Mouse (Mus musculus): ENCODE measurements at regions not wholly inside any gene's neighbourhood (a gene's known extent, or its start where the extent isn't known, plus 50 kb on each side); places are given as distances from the start of the nearest gene placed in this dataset.

DNA sequence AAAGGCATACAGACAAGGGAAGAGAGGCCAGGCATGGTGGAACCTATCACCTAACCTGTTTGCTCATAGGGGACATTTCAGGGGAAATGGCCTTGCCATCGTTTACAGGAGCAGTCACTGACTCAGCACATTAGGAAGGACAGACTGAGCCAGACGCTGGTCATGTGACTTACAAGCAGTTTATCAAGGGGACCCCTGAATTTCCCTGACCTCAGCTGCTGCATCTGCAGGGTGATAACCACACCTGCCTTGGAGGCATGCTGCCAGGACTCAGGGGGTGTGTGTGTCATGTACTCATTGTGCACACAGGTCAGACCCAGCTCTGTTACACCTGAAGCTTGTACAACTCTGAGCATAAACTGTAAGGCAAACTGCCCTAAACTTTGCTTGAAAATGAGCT, 109.6 kb upstream of the 1700066M21Rik start:
- no peaks in the 10 kb centered on the region for H3K36me3 ChIP-seq (ENCODE audit: control insufficient read depth in 1 of 2, insufficient read depth in 2 of 2, low read length in 2 of 2)
- H3K9ac ChIP-seq (ENCODE audit: control insufficient read depth, low read depth, low read length, poor library complexity, severe bottlenecking), result no peak overlapping the region
- H3K4me3 ChIP-seq (ENCODE audit: control insufficient read depth in 1 of 2, insufficient read depth in 1 of 2, low read depth in 2 of 2, low read length in 2 of 2), result no peak overlapping the region
- DNase-seq (ENCODE audit: low read depth, low spot score), result peak; percentile 6
- TF ChIP-seq POLR2A (IDR thresholded peaks at IDR 0.05; ENCODE audit: control insufficient read depth in 1 of 2, insufficient read depth in 1 of 2, low read depth in 1 of 2, low read length in 2 of 2, poor library complexity in 1 of 2), result no peak
- TF ChIP-seq USF1 (IDR thresholded peaks at IDR 0.05; ENCODE audit: low read depth, low read length), result peak; percentile 56; the same call in 1 of the 2 replicates
- no peaks in the 10 kb centered on the region for H3K4me1 ChIP-seq (ENCODE audit: control insufficient read depth in 1 of 2, insufficient read depth in 2 of 2, low read length in 2 of 2)
- H3K27ac ChIP-seq (ENCODE audit: control insufficient read depth, low read depth, low read length), result no peak overlapping the region
- H3K9me3 ChIP-seq (replicated peaks; ENCODE audit: insufficient read depth, low read length), result no peaks in the 10 kb centered on the region
- no peaks in the 10 kb centered on the region for H3K79me2 ChIP-seq (ENCODE audit: control insufficient read depth, insufficient read depth, low read length, poor library complexity)
- H3K27me3 ChIP-seq (ENCODE audit: control insufficient read depth in 1 of 2, insufficient read depth in 2 of 2, low read length in 2 of 2), result no peaks in the 10 kb centered on the region; a peak in 1 of 4 replicates

DNA sequence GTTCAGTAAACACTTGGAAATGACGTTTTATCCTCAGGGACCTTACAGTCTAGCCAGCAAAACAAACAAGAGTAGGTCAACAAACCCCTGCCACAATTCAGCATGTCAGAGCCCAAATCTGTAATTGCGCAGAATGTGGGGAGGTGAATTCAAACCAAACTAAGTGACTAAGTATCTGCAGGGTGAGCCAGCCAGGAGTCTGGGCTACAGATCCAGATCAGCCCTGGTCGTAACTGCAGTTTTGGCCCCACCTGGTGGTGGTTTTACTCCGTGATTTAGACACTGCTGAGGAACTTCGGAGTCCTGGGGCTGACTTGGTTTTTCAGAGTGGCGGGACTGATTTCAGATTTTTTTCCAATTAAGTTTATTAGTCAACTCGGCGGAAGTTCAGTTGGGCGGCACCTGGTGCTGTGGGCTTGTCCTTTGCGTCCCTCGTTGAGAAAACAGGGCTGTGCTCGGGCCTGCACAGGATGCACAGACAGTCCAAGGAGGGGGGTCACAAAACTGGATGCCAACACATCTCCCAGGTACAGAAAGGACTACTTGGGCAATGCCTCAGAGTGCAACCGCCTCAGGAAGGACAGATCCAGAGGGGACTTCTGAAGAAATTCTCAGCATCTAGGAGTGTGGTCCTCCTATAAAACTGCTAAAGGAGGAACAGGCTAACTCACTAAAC, 107.6 kb upstream of the 1700066M21Rik start:
- Histone ChIP-seq H3K27me3 (ENCODE audit: control insufficient read depth in 1 of 2, insufficient read depth in 2 of 2, low read length in 2 of 2) (no peaks in the 10 kb centered on the region; a peak in 1 of 4 replicates), H3K9ac (ENCODE audit: control insufficient read depth, low read depth, low read length, poor library complexity, severe bottlenecking) (no peak overlapping the region), H3K27ac (ENCODE audit: control insufficient read depth, low read depth, low read length) (no peak overlapping the region), H3K36me3 (ENCODE audit: control insufficient read depth in 1 of 2, insufficient read depth in 2 of 2, low read length in 2 of 2) (no peaks in the 10 kb centered on the region), H3K79me2 (ENCODE audit: control insufficient read depth, insufficient read depth, low read length, poor library complexity) (no peaks in the 10 kb centered on the region), H3K9me3 (replicated peaks; ENCODE audit: insufficient read depth, low read length) (no peaks in the 10 kb centered on the region), H3K4me3 (ENCODE audit: control insufficient read depth in 1 of 2, insufficient read depth in 1 of 2, low read depth in 2 of 2, low read length in 2 of 2) (no peak overlapping the region), H3K4me1 (ENCODE audit: control insufficient read depth in 1 of 2, insufficient read depth in 2 of 2, low read length in 2 of 2) (no peaks in the 10 kb centered on the region)
- no peak for TF ChIP-seq NRF1 (IDR thresholded peaks at IDR 0.05; ENCODE audit: insufficient read depth, low read depth, low read length, poor library complexity, severe bottlenecking)
- no peak for TF ChIP-seq ZKSCAN1 (IDR thresholded peaks at IDR 0.05; ENCODE audit: low read depth, low read length)
- no peak for TF ChIP-seq MXI1 (IDR thresholded peaks at IDR 0.05; ENCODE audit: low read depth, low read length)
- no peak for TF ChIP-seq TBP (IDR thresholded peaks at IDR 0.05; ENCODE audit: low read depth, low read length)
- no peak for TF ChIP-seq GABPA (IDR thresholded peaks at IDR 0.05; ENCODE audit: low read depth, low read length)
- no peak for TF ChIP-seq SIN3A (IDR thresholded peaks at IDR 0.05; ENCODE audit: low read length)
- peak in 2 of 3 experiments; percentile 10 to 29; a peak in 3 of 6 replicates for TF ChIP-seq CTCF (IDR thresholded peaks at IDR 0.05 in 2 of 3, conservative IDR thresholded peaks at IDR 0.05 in 1 of 3; ENCODE audit: control insufficient read depth in 1 of 3, insufficient read depth in 1 of 3, low read depth in 2 of 3, low read length in 3 of 3, poor library complexity in 1 of 3, severe bottlenecking in 1 of 3)
- no peak for TF ChIP-seq TCF12 (IDR thresholded peaks at IDR 0.05; ENCODE audit: low read depth, low read length)
- peak; percentile 4 for TF ChIP-seq RAD21 (IDR thresholded peaks at IDR 0.05; ENCODE audit: low read depth, low read length)
- DNase-seq (ENCODE audit: low read depth, low spot score), result peak; percentile 8

- Histone ChIP-seq H3K79me2 (ENCODE audit: control insufficient read depth, insufficient read depth, low read length, poor library complexity) (no peaks in the 10 kb centered on the region), H3K9ac (ENCODE audit: control insufficient read depth, low read depth, low read length, poor library complexity, severe bottlenecking) (no peak overlapping the region), H3K9me3 (replicated peaks; ENCODE audit: insufficient read depth, low read length) (no peaks in the 10 kb centered on the region), H3K27ac (ENCODE audit: control insufficient read depth, low read depth, low read length) (no peak overlapping the region), H3K4me1 (ENCODE audit: control insufficient read depth in 1 of 2, insufficient read depth in 2 of 2, low read length in 2 of 2) (no peaks in the 10 kb centered on the region), H3K4me3 (ENCODE audit: control insufficient read depth in 1 of 2, insufficient read depth in 1 of 2, low read depth in 2 of 2, low read length in 2 of 2) (no peak overlapping the region), H3K36me3 (ENCODE audit: control insufficient read depth in 1 of 2, insufficient read depth in 2 of 2, low read length in 2 of 2) (no peaks in the 10 kb centered on the region), H3K27me3 (ENCODE audit: control insufficient read depth in 1 of 2, insufficient read depth in 2 of 2, low read length in 2 of 2) (no peaks in the 10 kb centered on the region; a peak in 1 of 4 replicates)
- TF ChIP-seq POLR2AphosphoS2 (IDR thresholded peaks at IDR 0.05; ENCODE audit: low read length), result no peak
- TF ChIP-seq ELF1 (IDR thresholded peaks at IDR 0.05; ENCODE audit: low read depth, low read length), result no peak
- TF ChIP-seq RCOR1 (IDR thresholded peaks at IDR 0.05; ENCODE audit: low read depth, low read length), result no peak
- no peak for TF ChIP-seq USF2 (IDR thresholded peaks at IDR 0.05; ENCODE audit: borderline replicate concordance in 1 of 2, insufficient read depth in 1 of 2, low read depth in 1 of 2, low read length in 2 of 2)
- TF ChIP-seq GABPA (IDR thresholded peaks at IDR 0.05; ENCODE audit: low read depth, low read length), result no peak
- no peak for TF ChIP-seq POLR2AphosphoS5 (IDR thresholded peaks at IDR 0.05; ENCODE audit: borderline replicate concordance, low read depth, low read length)
- no peak for TF ChIP-seq MXI1 (IDR thresholded peaks at IDR 0.05; ENCODE audit: low read depth, low read length)
- TF ChIP-seq TBP (IDR thresholded peaks at IDR 0.05; ENCODE audit: low read depth, low read length), result no peak
- TF ChIP-seq E2F4 (IDR thresholded peaks at IDR 0.05; ENCODE audit: borderline replicate concordance, low read depth, low read length), result no peak
- TF ChIP-seq CHD1 (IDR thresholded peaks at IDR 0.05; ENCODE audit: low read depth, low read length), result no peak
- TF ChIP-seq MAX (IDR thresholded peaks at IDR 0.05; ENCODE audit: low read length), result no peak
- DNase-seq (ENCODE audit: low read depth, low spot score), result no peak
These were observed 104.8 kb upstream of the 1700066M21Rik start for GRCm38 (mm10) chr1:57272593-57272992.
